Mouse (Mus musculus) hematopoietic stem cell, adult 5-6 weeks (primary cell): ENCODE data around the gene Idh3g. TPM values are rescaled to one million over a fixed set of nuclear protein-coding genes. Genes with fewer than 3 reads are reported as not detected.

Experiments
- ATAC-seq, 2 experiments: fragments of 125-278 bp in 1 of 2; replicated peaks in 1 of 2; 2 replicates each; pipeline ENCODE4 v1.8.0; 2016 to 2017; ENCODE audit warnings: inconsistent platforms in 2 of 2, mild to moderate bottlenecking in 2 of 2, moderate number of reproducible peaks in 2 of 2, low read depth in 1 of 2, moderate TSS enrichment in 1 of 2; ENCODE audit not compliant: low FRiP score in 2 of 2, poor library complexity in 2 of 2, severe bottlenecking in 2 of 2, insufficient read depth in 1 of 2, low TSS enrichment in 1 of 2
- total RNA-seq: library from RNA; stranded (forward); fragments of 172-1452, 232-1000 nt; gene quantifications from 2 replicates; pipeline ENCODE4 v1.2.3, GENCODE M21; 2017

Gene Idh3g
- total RNA-seq, result 172 and 200 TPM in 2 replicates

GRCm38 (mm10) chrX:73786364-73787224 lies at the start of gene Idh3g, which contains the start of gene Ssr4:
Idh3g (minus strand) TSS chrX:73786897.
Ssr4 (plus strand) TSS chrX:73787028.
- ATAC-seq, result peak; percentile 95 to 96

GRCm38 (mm10) chrX:73835731-73836130 lies 49.0 kb upstream of the Idh3g start:
- ATAC-seq, result no peak

GRCm38 (mm10) chrX:73824185-73825151 lies 37.8 kb upstream of the Idh3g start, which contains the start of gene Pdzd4:
Pdzd4 (minus strand) TSS chrX:73824969.
- ATAC-seq, result no peak

- no peak for ATAC-seq
These were observed 37.0 kb upstream of the Idh3g start for GRCm38 (mm10) chrX:73823747-73824146.

GRCm38 (mm10) chrX:73816596-73817314 lies 30.1 kb upstream of the Idh3g start:
- ATAC-seq, result peak; percentile 67 to 90

- ATAC-seq, result no peak
These were observed 28.4 kb upstream of the Idh3g start for GRCm38 (mm10) chrX:73815072-73815471.

GRCm38 (mm10) chrX:73805814-73806213 lies 19.1 kb upstream of the Idh3g start:
- ATAC-seq, result no peak

- ATAC-seq, result peak; percentile 90 to 93
These were observed 11.8 kb upstream of the Idh3g start for GRCm38 (mm10) chrX:73798502-73798901.

GRCm38 (mm10) chrX:73797511-73797910 lies 10.8 kb upstream of the Idh3g start:
- no peak for ATAC-seq

GRCm38 (mm10) chrX:73793505-73793904 lies 6.8 kb upstream of the Idh3g start:
- ATAC-seq, result no peak

GRCm38 (mm10) chrX:73793039-73793438 lies 6.3 kb upstream of the Idh3g start:
- no peak for ATAC-seq

GRCm38 (mm10) chrX:73788501-73788900 lies 1.8 kb upstream of the Idh3g start:
- no peak for ATAC-seq

- ATAC-seq, result no peak
These were observed 495 bp upstream of the Idh3g start for GRCm38 (mm10) chrX:73787225-73787558.

- ATAC-seq, result no peak
These were observed 1.0 kb downstream of the Idh3g start for GRCm38 (mm10) chrX:73785666-73786065.

- ATAC-seq, result no peak
These were observed 4.5 kb downstream of the Idh3g start for GRCm38 (mm10) chrX:73782227-73782626.

- no peak for ATAC-seq
These were observed 11.8 kb downstream of the Idh3g start for GRCm38 (mm10) chrX:73774802-73775483.
